Mouse (Mus musculus): ENCODE data around the gene Il13. TPM values are rescaled to one million over a fixed set of nuclear protein-coding genes. Genes with fewer than 3 reads are reported as not detected.

The Il13 gene
- total and polyA plus RNA-seq, 3 experiments = 3.2 TPM; not detected in 2

GRCm38 (mm10) chr11:53585510-53585909 is 49.0 kb downstream of the Il13 start:
- DNase-seq (ENCODE audit: low spot score) (no peak), ATAC-seq (ENCODE audit: extremely low read depth, insufficient number of reproducible peaks, low FRiP score, poor library complexity, severe bottlenecking) (no peak; the same call in 1 of the 2 replicates)
- Histone ChIP-seq H3K27me3 (ENCODE audit: insufficient read depth, low read length) (no peaks in the 10 kb centered on the region), H3K36me3 (replicated peaks) (peaks cover 65% of the 10 kb centered on the region), H3K9me3 (replicated peaks) (no peaks in the 10 kb centered on the region), H3K4me1 (ENCODE audit: insufficient read depth, low read depth, low read length) (peaks cover 34% of the 10 kb centered on the region), H3K4me3 (ENCODE audit: low read depth, low read length) (no peak overlapping the region)
- TF ChIP-seq TAL1 (conservative IDR thresholded peaks at IDR 0.05; ENCODE audit: low read depth, low read length) = no peak
- TF ChIP-seq GATA2 (IDR thresholded peaks at IDR 0.05; ENCODE audit: borderline replicate concordance, low read depth, low read length) = no peak
- no peak for TF ChIP-seq POLR2AphosphoS5 (IDR thresholded peaks at IDR 0.05; ENCODE audit: insufficient replicate concordance, low read depth, low read length)
- TF ChIP-seq GATA1 (IDR thresholded peaks at IDR 0.05; ENCODE audit: borderline replicate concordance, low read length) = no peak
- no peak for TF ChIP-seq CTCF (IDR thresholded peaks at IDR 0.05; ENCODE audit: low read depth, low read length)

- H3K4me1 ChIP-seq (ENCODE audit: insufficient read depth, low read depth, low read length) = peaks cover 30% of the 10 kb centered on the region
- H3K9me3 ChIP-seq (replicated peaks) = no peaks in the 10 kb centered on the region
- DNase-seq (ENCODE audit: low spot score) (peak; percentile 48), ATAC-seq (ENCODE audit: extremely low read depth, insufficient number of reproducible peaks, low FRiP score, poor library complexity, severe bottlenecking) (no peak; the same call in 1 of the 2 replicates)
- TF ChIP-seq GATA1 (IDR thresholded peaks at IDR 0.05; ENCODE audit: borderline replicate concordance, low read length) (no peak), TAL1 (conservative IDR thresholded peaks at IDR 0.05; ENCODE audit: low read depth, low read length) (no peak), POLR2AphosphoS5 (IDR thresholded peaks at IDR 0.05; ENCODE audit: insufficient replicate concordance, low read depth, low read length) (no peak), CTCF (IDR thresholded peaks at IDR 0.05; ENCODE audit: low read depth, low read length) (peak; percentile 82)
- H3K4me3 ChIP-seq (ENCODE audit: low read depth, low read length) = no peak overlapping the region
- peaks cover 66% of the 10 kb centered on the region for H3K36me3 ChIP-seq (replicated peaks)
- no peaks in the 10 kb centered on the region for H3K27me3 ChIP-seq (ENCODE audit: insufficient read depth, low read length)
Measured at GRCm38 (mm10) chr11:53584849-53585248, 49.7 kb downstream of the Il13 start.

GRCm38 (mm10) chr11:53583151-53583550 is 51.4 kb downstream of the Il13 start:
- Histone ChIP-seq H3K27me3 (ENCODE audit: insufficient read depth, low read length) (no peaks in the 10 kb centered on the region), H3K4me1 (ENCODE audit: insufficient read depth, low read depth, low read length) (peaks cover 30% of the 10 kb centered on the region), H3K9me3 (replicated peaks) (no peaks in the 10 kb centered on the region), H3K36me3 (replicated peaks) (peaks cover 64% of the 10 kb centered on the region), H3K4me3 (ENCODE audit: low read depth, low read length) (no peak overlapping the region)
- TF ChIP-seq GATA1 (IDR thresholded peaks at IDR 0.05; ENCODE audit: borderline replicate concordance, low read length) (no peak), CTCF (IDR thresholded peaks at IDR 0.05; ENCODE audit: low read depth, low read length) (no peak), GATA2 (IDR thresholded peaks at IDR 0.05; ENCODE audit: borderline replicate concordance, low read depth, low read length) (no peak), TAL1 (conservative IDR thresholded peaks at IDR 0.05; ENCODE audit: low read depth, low read length) (no peak), POLR2AphosphoS5 (IDR thresholded peaks at IDR 0.05; ENCODE audit: insufficient replicate concordance, low read depth, low read length) (no peak)
- no peak for DNase-seq (ENCODE audit: low spot score)
- no peak for ATAC-seq (ENCODE audit: extremely low read depth, insufficient number of reproducible peaks, low FRiP score, poor library complexity, severe bottlenecking)

Other genes with a start within 250 kb of the Il13 start
- not detected in 2 replicates for gene Leap2, start 211.5 kb downstream of the Il13 start, total RNA-seq (2014; fragmentation: Nextera tagmentation)
- not detected in 2 replicates for gene Leap2, start 211.5 kb downstream of the Il13 start, total RNA-seq (2017)
- not detected in 2 replicates for gene Leap2, start 211.5 kb downstream of the Il13 start, polyA plus RNA-seq (2012)
- gene Uqcrq, start 203.9 kb downstream of the Il13 start, total RNA-seq (2014; fragmentation: Nextera tagmentation) = 63.3 and 67.6 TPM in 2 replicates
- 25.6 and 30.4 TPM in 2 replicates for gene Uqcrq, start 203.9 kb downstream of the Il13 start, total RNA-seq (2017)
- gene Uqcrq, start 203.9 kb downstream of the Il13 start, polyA plus RNA-seq (2012) = 167 and 193 TPM in 2 replicates
- 1.8 TPM in 1 of 2 replicates, not detected in the other for gene Gdf9, start 203.7 kb downstream of the Il13 start, total RNA-seq (2014; fragmentation: Nextera tagmentation)
- 0.38 and 1.2 TPM in 2 replicates for gene Gdf9, start 203.7 kb downstream of the Il13 start, total RNA-seq (2017)
- 0.10 TPM in 1 of 2 replicates, not detected in the other for gene Gdf9, start 203.7 kb downstream of the Il13 start, polyA plus RNA-seq (2012)
- not detected in 2 replicates for gene Gm10447, start 177.6 kb downstream of the Il13 start, total RNA-seq (2014; fragmentation: Nextera tagmentation)
- gene Gm10447, start 177.6 kb downstream of the Il13 start, total RNA-seq (2017) = not detected in 2 replicates
- gene Gm10447, start 177.6 kb downstream of the Il13 start, polyA plus RNA-seq (2012) = not detected in 2 replicates
- not detected in 2 replicates for gene Shroom1, start 177.5 kb downstream of the Il13 start, total RNA-seq (2014; fragmentation: Nextera tagmentation)
- gene Shroom1, start 177.5 kb downstream of the Il13 start, total RNA-seq (2017) = 0.11 TPM in 1 of 2 replicates, not detected in the other
- not detected in 2 replicates for gene Shroom1, start 177.5 kb downstream of the Il13 start, polyA plus RNA-seq (2012)
- gene Gm9837, start 164.2 kb downstream of the Il13 start, total RNA-seq (2014; fragmentation: Nextera tagmentation) = not detected in 2 replicates
- 0.16 TPM in 1 of 2 replicates, not detected in the other for gene Gm9837, start 164.2 kb downstream of the Il13 start, total RNA-seq (2017)
- not detected in 2 replicates for gene Gm9837, start 164.2 kb downstream of the Il13 start, polyA plus RNA-seq (2012)
- not detected in 2 replicates for gene Gm9945, start 154.5 kb downstream of the Il13 start, total RNA-seq (2014; fragmentation: Nextera tagmentation)
- 0.29 and 0.76 TPM in 2 replicates for gene Gm9945, start 154.5 kb downstream of the Il13 start, total RNA-seq (2017)
- 0.27 TPM in 1 of 2 replicates, not detected in the other for gene Gm9945, start 154.5 kb downstream of the Il13 start, polyA plus RNA-seq (2012)
- 6.8 TPM in 2 replicates for gene Sowaha, start 154.4 kb downstream of the Il13 start, total RNA-seq (2014; fragmentation: Nextera tagmentation)
- 2.1 and 3.0 TPM in 2 replicates for gene Sowaha, start 154.4 kb downstream of the Il13 start, total RNA-seq (2017)
- 4.9 and 6.1 TPM in 2 replicates for gene Sowaha, start 154.4 kb downstream of the Il13 start, polyA plus RNA-seq (2012)
- 186 and 202 TPM in 2 replicates for gene Sept8, start 115.4 kb downstream of the Il13 start, total RNA-seq (2014; fragmentation: Nextera tagmentation)
- gene Sept8, start 115.4 kb downstream of the Il13 start, total RNA-seq (2017) = 156 and 172 TPM in 2 replicates
- 124 and 136 TPM in 2 replicates for gene Sept8, start 115.4 kb downstream of the Il13 start, polyA plus RNA-seq (2012)
- gene Kif3a, start 67.3 kb downstream of the Il13 start, total RNA-seq (2014; fragmentation: Nextera tagmentation) = 20.2 and 22.3 TPM in 2 replicates
- gene Kif3a, start 67.3 kb downstream of the Il13 start, total RNA-seq (2017) = 25.7 and 27.5 TPM in 2 replicates
- 11.2 and 12.0 TPM in 2 replicates for gene Kif3a, start 67.3 kb downstream of the Il13 start, polyA plus RNA-seq (2012)
- 35.8 and 40.6 TPM in 2 replicates for gene Il4, start 16.0 kb downstream of the Il13 start, total RNA-seq (2014; fragmentation: Nextera tagmentation)
- 87.7 and 99.1 TPM in 2 replicates for gene Il4, start 16.0 kb downstream of the Il13 start, total RNA-seq (2017)
- 0.43 and 1.0 TPM in 2 replicates for gene Il4, start 16.0 kb downstream of the Il13 start, polyA plus RNA-seq (2012)
- 92.4 and 104 TPM in 2 replicates for gene Rad50, start 72.6 kb upstream of the Il13 start, total RNA-seq (2014; fragmentation: Nextera tagmentation)
- gene Rad50, start 72.6 kb upstream of the Il13 start, total RNA-seq (2017) = 73.7 and 97.2 TPM in 2 replicates
- 13.7 and 16.4 TPM in 2 replicates for gene Rad50, start 72.6 kb upstream of the Il13 start, polyA plus RNA-seq (2012)
- not detected in 2 replicates for gene Il5, start 86.1 kb upstream of the Il13 start, total RNA-seq (2014; fragmentation: Nextera tagmentation)
- 0.11 TPM in 1 of 2 replicates, not detected in the other for gene Il5, start 86.1 kb upstream of the Il13 start, total RNA-seq (2017)
- gene Il5, start 86.1 kb upstream of the Il13 start, polyA plus RNA-seq (2012) = not detected in 2 replicates
- gene Irf1, start 135.3 kb upstream of the Il13 start, total RNA-seq (2014; fragmentation: Nextera tagmentation) = 2.5 TPM in 1 of 2 replicates, not detected in the other
- gene Irf1, start 135.3 kb upstream of the Il13 start, total RNA-seq (2017) = 7.9 and 9.3 TPM in 2 replicates
- 0.21 and 0.29 TPM in 2 replicates for gene Irf1, start 135.3 kb upstream of the Il13 start, polyA plus RNA-seq (2012)
- not detected in 2 replicates for gene Gm17334, start 138.5 kb upstream of the Il13 start, total RNA-seq (2014; fragmentation: Nextera tagmentation)
- gene Gm17334, start 138.5 kb upstream of the Il13 start, total RNA-seq (2017) = not detected in 2 replicates
- gene Gm17334, start 138.5 kb upstream of the Il13 start, polyA plus RNA-seq (2012) = not detected in 2 replicates
- gene Gm12216, start 224.6 kb upstream of the Il13 start, total RNA-seq (2014; fragmentation: Nextera tagmentation) = not detected in 2 replicates
- 0.12 and 0.16 TPM in 2 replicates for gene Gm12216, start 224.6 kb upstream of the Il13 start, total RNA-seq (2017)
- not detected in 2 replicates for gene Gm12216, start 224.6 kb upstream of the Il13 start, polyA plus RNA-seq (2012)